Mouse (Mus musculus): ENCODE measurements around the gene Hbb-bh1.
"Not testable (repeated sequence)": the region's sequence is repeated elsewhere in the genome, so short reads cannot be mapped to it uniquely, and the experiment has no call there.

The Hbb-bh1 gene

GRCm38 (mm10) chr7:103843034-103843433 is at the start of gene Hbb-bh1:
Gene Hbb-bh1 (minus strand): TSS chr7:103843164.
- no peak for DNase-seq (ENCODE audit: low read depth, low spot score)

GRCm38 (mm10) chr7:103886152-103886551 is 43.2 kb upstream of the Hbb-bh1 start, which contains the start of gene Olfr66:
Gene Olfr66 (minus strand): TSS chr7:103886252.
- DNase-seq (ENCODE audit: low read depth, low spot score): no peak

- DNase-seq (ENCODE audit: low read depth, low spot score): peak; percentile 79
Observed at GRCm38 (mm10) chr7:103877093-103877492, 34.1 kb upstream of the Hbb-bh1 start.

- DNase-seq (ENCODE audit: low read depth, low spot score): peak; percentile 48
Observed at GRCm38 (mm10) chr7:103874451-103874850, 31.5 kb upstream of the Hbb-bh1 start.

GRCm38 (mm10) chr7:103873064-103873463 is 30.1 kb upstream of the Hbb-bh1 start:
- DNase-seq (ENCODE audit: low read depth, low spot score): peak; percentile 77

GRCm38 (mm10) chr7:103870667-103871066 is 27.7 kb upstream of the Hbb-bh1 start:
- DNase-seq (ENCODE audit: low read depth, low spot score): peak; percentile 90

GRCm38 (mm10) chr7:103865716-103866115 is 22.8 kb upstream of the Hbb-bh1 start:
- DNase-seq (ENCODE audit: low read depth, low spot score): peak; percentile 86

GRCm38 (mm10) chr7:103861531-103861930 is 18.6 kb upstream of the Hbb-bh1 start:
- DNase-seq (ENCODE audit: low read depth, low spot score): peak; percentile 51

- peak; percentile 100 for DNase-seq (ENCODE audit: low read depth, low spot score)
Observed at GRCm38 (mm10) chr7:103860855-103861254, 17.9 kb upstream of the Hbb-bh1 start.

GRCm38 (mm10) chr7:103859076-103859475 is 16.1 kb upstream of the Hbb-bh1 start:
- peak; percentile 88 for DNase-seq (ENCODE audit: low read depth, low spot score)

- no peak for DNase-seq (ENCODE audit: low read depth, low spot score)
Observed at GRCm38 (mm10) chr7:103854669-103855068, 11.7 kb upstream of the Hbb-bh1 start.

GRCm38 (mm10) chr7:103853090-103853489 is 10.1 kb upstream of the Hbb-bh1 start, which contains the start of gene Hbb-y:
Gene Hbb-y (minus strand): TSS chr7:103853216.
- DNase-seq (ENCODE audit: low read depth, low spot score): no peak

GRCm38 (mm10) chr7:103844525-103845325 is 1.8 kb upstream of the Hbb-bh1 start:
- DNase-seq (ENCODE audit: low read depth, low spot score): no peak

- DNase-seq (ENCODE audit: low read depth, low spot score): no peak
Observed at GRCm38 (mm10) chr7:103840268-103840667, 2.7 kb downstream of the Hbb-bh1 start, which contains the start of gene Hbb-bh2. Gene Hbb-bh2 (minus strand): TSS chr7:103840520.

- peak; percentile 95 for DNase-seq (ENCODE audit: low read depth, low spot score)
Observed at GRCm38 (mm10) chr7:103827808-103828207, 15.2 kb downstream of the Hbb-bh1 start, which contains the start of gene Hbb-bs. Gene Hbb-bs (minus strand): TSS chr7:103828096.

- not testable (repeated sequence) for DNase-seq (ENCODE audit: low read depth, low spot score)
Observed at GRCm38 (mm10) chr7:103827139-103827538, 15.8 kb downstream of the Hbb-bh1 start.

- peak; percentile 82 for DNase-seq (ENCODE audit: low read depth, low spot score)
Observed at GRCm38 (mm10) chr7:103826255-103826887, 16.6 kb downstream of the Hbb-bh1 start.

GRCm38 (mm10) chr7:103825536-103826254 is 17.3 kb downstream of the Hbb-bh1 start:
- peak; percentile 85 for DNase-seq (ENCODE audit: low read depth, low spot score)

- no peak for DNase-seq (ENCODE audit: low read depth, low spot score)
Observed at GRCm38 (mm10) chr7:103824597-103824996, 18.4 kb downstream of the Hbb-bh1 start.

GRCm38 (mm10) chr7:103815085-103815484 is 27.9 kb downstream of the Hbb-bh1 start:
- peak; percentile 62 for DNase-seq (ENCODE audit: low read depth, low spot score)

- DNase-seq (ENCODE audit: low read depth, low spot score): peak; percentile 91
Observed at GRCm38 (mm10) chr7:103813766-103814165, 29.2 kb downstream of the Hbb-bh1 start, which contains the start of gene Hbb-bt. Gene Hbb-bt (minus strand): TSS chr7:103813996.

- not testable (repeated sequence) for DNase-seq (ENCODE audit: low read depth, low spot score)
Observed at GRCm38 (mm10) chr7:103813152-103813551, 29.8 kb downstream of the Hbb-bh1 start.
